Mouse (Mus musculus): ENCODE results near the gene Arntl.

Arntl gene

GRCm38 (mm10) chr7:113206644-113207470 is at the start of gene Arntl:
TSS of gene Arntl (plus strand) at chr7:113207465.
- DNase-seq (ENCODE audit: low read depth, low spot score) = peak; percentile 100

- no peak for DNase-seq (ENCODE audit: low read depth, low spot score)
Measured at GRCm38 (mm10) chr7:113161077-113161698, 46.1 kb upstream of the Arntl start.

GRCm38 (mm10) chr7:113164719-113165118 is 42.5 kb upstream of the Arntl start:
- DNase-seq (ENCODE audit: low read depth, low spot score) = no peak

GRCm38 (mm10) chr7:113167092-113167491 is 40.2 kb upstream of the Arntl start:
- peak; percentile 82 for DNase-seq (ENCODE audit: low read depth, low spot score)

GRCm38 (mm10) chr7:113168609-113169008 is 38.7 kb upstream of the Arntl start:
- DNase-seq (ENCODE audit: low read depth, low spot score) = no peak

- peak; percentile 60 for DNase-seq (ENCODE audit: low read depth, low spot score)
Measured at GRCm38 (mm10) chr7:113172425-113172824, 34.8 kb upstream of the Arntl start.

GRCm38 (mm10) chr7:113175481-113175880 is 31.8 kb upstream of the Arntl start:
- DNase-seq (ENCODE audit: low read depth, low spot score) = no peak

- no peak for DNase-seq (ENCODE audit: low read depth, low spot score)
Measured at GRCm38 (mm10) chr7:113178073-113178472, 29.2 kb upstream of the Arntl start.

GRCm38 (mm10) chr7:113183787-113184186 is 23.5 kb upstream of the Arntl start:
- DNase-seq (ENCODE audit: low read depth, low spot score) = no peak

GRCm38 (mm10) chr7:113185056-113185455 is 22.2 kb upstream of the Arntl start:
- DNase-seq (ENCODE audit: low read depth, low spot score) = no peak

- peak; percentile 60 for DNase-seq (ENCODE audit: low read depth, low spot score)
Measured at GRCm38 (mm10) chr7:113186041-113186800, 21.0 kb upstream of the Arntl start.

- DNase-seq (ENCODE audit: low read depth, low spot score) = no peak
Measured at GRCm38 (mm10) chr7:113188091-113188490, 19.2 kb upstream of the Arntl start.

GRCm38 (mm10) chr7:113188566-113188965 is 18.7 kb upstream of the Arntl start:
- DNase-seq (ENCODE audit: low read depth, low spot score) = no peak

GRCm38 (mm10) chr7:113191787-113192186 is 15.5 kb upstream of the Arntl start:
- peak; percentile 70 for DNase-seq (ENCODE audit: low read depth, low spot score)

- DNase-seq (ENCODE audit: low read depth, low spot score) = peak; percentile 67
Measured at GRCm38 (mm10) chr7:113192714-113193365, 14.4 kb upstream of the Arntl start.

- no peak for DNase-seq (ENCODE audit: low read depth, low spot score)
Measured at GRCm38 (mm10) chr7:113193872-113194271, 13.4 kb upstream of the Arntl start.

GRCm38 (mm10) chr7:113195271-113195670 is 12.0 kb upstream of the Arntl start:
- DNase-seq (ENCODE audit: low read depth, low spot score) = no peak

GRCm38 (mm10) chr7:113196171-113196570 is 11.1 kb upstream of the Arntl start:
- no peak for DNase-seq (ENCODE audit: low read depth, low spot score)

GRCm38 (mm10) chr7:113197161-113197775 is 10.0 kb upstream of the Arntl start:
- DNase-seq (ENCODE audit: low read depth, low spot score) = no peak

- DNase-seq (ENCODE audit: low read depth, low spot score) = no peak
Measured at GRCm38 (mm10) chr7:113201584-113201983, 5.7 kb upstream of the Arntl start.
